Mouse (Mus musculus): ENCODE data around the gene Dnajc8.

DNA sequence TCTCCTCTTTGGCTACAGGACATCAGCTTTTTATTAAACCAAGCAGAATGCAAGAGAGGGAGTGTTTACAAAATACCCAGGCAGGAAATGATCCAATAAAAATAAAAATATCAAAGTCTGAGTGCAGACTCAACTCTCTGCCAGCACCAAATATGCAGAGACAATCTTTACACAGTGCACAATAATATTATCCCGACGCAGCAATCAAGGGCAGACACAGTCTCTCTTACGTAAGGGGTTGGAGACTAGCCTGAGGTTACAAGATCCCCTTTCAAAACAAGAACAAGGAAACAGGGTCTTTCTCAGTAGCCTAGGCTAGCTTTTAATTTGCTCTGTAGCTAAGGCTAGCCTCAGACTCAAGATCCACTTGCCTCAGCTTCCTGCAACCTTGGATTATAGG is 46.8 kb upstream of the Dnajc8 start:
- TF ChIP-seq CTCF (IDR thresholded peaks at IDR 0.05; ENCODE audit: control insufficient read depth, insufficient read depth, low read length) (no peak), POLR2A (IDR thresholded peaks at IDR 0.05; ENCODE audit: borderline replicate concordance, control insufficient read depth, low read depth, low read length) (no peak)

All from bone marrow, adult 2 months (tissue).